Mouse (Mus musculus) neural tube, embryonic 10.5 days (tissue): ENCODE results near the gene Iqck.

ENCODE experiments used
- DNase-seq: peaks from one replicate; pipeline ENCODE4 v3.0.0-alpha.2; 2017; ENCODE audit warnings: low spot score; ENCODE audit errors: extremely low spot score

The Iqck gene

GRCm38 (mm10) chr7:118985786-118986185 is 130.2 kb downstream of the Iqck start:
- no peak for DNase-seq

GRCm38 (mm10) chr7:118986369-118986768 is 130.8 kb downstream of the Iqck start:
- no peak for DNase-seq

- no peak for DNase-seq
Measured at GRCm38 (mm10) chr7:118989275-118989856, 133.8 kb downstream of the Iqck start.

GRCm38 (mm10) chr7:118990282-118990681 is 134.7 kb downstream of the Iqck start:
- DNase-seq = no peak

GRCm38 (mm10) chr7:118991341-118991884 is 135.9 kb downstream of the Iqck start:
- no peak for DNase-seq

- no peak for DNase-seq
Measured at GRCm38 (mm10) chr7:118992080-118992560, 136.6 kb downstream of the Iqck start.

- DNase-seq = peak; percentile 28
Measured at GRCm38 (mm10) chr7:118992623-118993405, 137.3 kb downstream of the Iqck start.

GRCm38 (mm10) chr7:118993597-118994230 is 138.2 kb downstream of the Iqck start:
- DNase-seq = no peak

- DNase-seq = peak; percentile 71
Measured at GRCm38 (mm10) chr7:118994231-118994842, 138.8 kb downstream of the Iqck start.

GRCm38 (mm10) chr7:118995007-118995406 is 139.5 kb downstream of the Iqck start, which contains the start of gene Gprc5b:
TSS of gene Gprc5b (minus strand) at chr7:118995211.
- peak; percentile 90 for DNase-seq

GRCm38 (mm10) chr7:118995671-118996070 is 140.1 kb downstream of the Iqck start:
- peak; percentile 43 for DNase-seq

- DNase-seq = peak; percentile 86
Measured at GRCm38 (mm10) chr7:118996137-118996837, 140.7 kb downstream of the Iqck start.

- no peak for DNase-seq
Measured at GRCm38 (mm10) chr7:118999857-119000256, 144.3 kb downstream of the Iqck start.

GRCm38 (mm10) chr7:119001965-119002364 is 146.4 kb downstream of the Iqck start:
- no peak for DNase-seq

- DNase-seq = no peak
Measured at GRCm38 (mm10) chr7:119002501-119002900, 146.9 kb downstream of the Iqck start.

GRCm38 (mm10) chr7:119010854-119011529 is 155.4 kb downstream of the Iqck start:
- peak; percentile 79 for DNase-seq

GRCm38 (mm10) chr7:119015736-119016135 is 160.2 kb downstream of the Iqck start:
- peak; percentile 34 for DNase-seq

GRCm38 (mm10) chr7:119019537-119019936 is 164.0 kb downstream of the Iqck start:
- DNase-seq = peak; percentile 57
